Mouse (Mus musculus) liver, embryonic 14.5 days (tissue): ENCODE measurements around the gene Arl6. TPM values are rescaled to one million over a fixed set of nuclear protein-coding genes. Genes with fewer than 3 reads are reported as not detected.

Experiments
- ATAC-seq: fragments of 200-750 bp; cut with Nextera tagmentation; 2 replicates; pipeline ENCODE4 v1.8.0; 2017; ENCODE audit warnings: moderate number of reproducible peaks, mild to moderate bottlenecking, moderate library complexity; ENCODE audit not compliant: insufficient read depth
- DNase-seq, 3 experiments: peaks; one replicate each; pipeline ENCODE4 v3.0.0-alpha.2; 2012 to 2013; ENCODE audit warnings: low read depth in 3 of 3, low spot score in 3 of 3
- H3K27ac ChIP-seq: fragments of 300-500 bp; sonication (generic); 2 replicates; pipeline ENCODE4 v1.5.1; 2014; ENCODE audit warnings: moderate library complexity, mild to moderate bottlenecking, control low read depth, inconsistent platforms
- H3K27me3 ChIP-seq: fragments of 300-500 bp; sonication (generic); 2 replicates; pipeline ENCODE4 v1.6.1; 2014; ENCODE audit warnings: mild to moderate bottlenecking, low read length, moderate library complexity; ENCODE audit not compliant: control insufficient read depth, insufficient read depth
- H3K36me3 ChIP-seq: fragments of 300-500 bp; sonication (generic); replicated peaks from 2 replicates; pipeline ENCODE4 v1.6.1; 2014; ENCODE audit warnings: low read depth; ENCODE audit not compliant: control insufficient read depth, insufficient read depth
- H3K4me1 ChIP-seq, 2 experiments: fragments of 200-500 bp in 1 of 2; fragments of 300-500 bp in 1 of 2; sonication (generic) in 1 of 2; replicated peaks; 2 replicates each; pipeline ENCODE4 v1.6.1; 2012 to 2014; ENCODE audit warnings: antibody characterized with exemption in 1 of 2, inconsistent platforms in 1 of 2, low read length in 1 of 2; ENCODE audit not compliant: control insufficient read depth in 2 of 2, insufficient read depth in 2 of 2
- H3K4me2 ChIP-seq: fragments of 300-500 bp; sonication (generic); 2 replicates; pipeline ENCODE4 v1.6.1; 2014; ENCODE audit warnings: low read depth, mild to moderate bottlenecking, control low read depth, moderate library complexity
- H3K4me3 ChIP-seq, 2 experiments: fragments of 200-500 bp in 1 of 2; fragments of 300-500 bp in 1 of 2; sonication (generic) in 1 of 2; 2 replicates each; pipeline ENCODE4 v1.5.1; 2012 to 2014; ENCODE audit warnings: low read depth in 2 of 2, low read length in 2 of 2, mild to moderate bottlenecking in 2 of 2, control low read depth in 1 of 2, inconsistent platforms in 1 of 2, moderate library complexity in 1 of 2; ENCODE audit not compliant: insufficient read depth in 1 of 2
- H3K9ac ChIP-seq: fragments of 300-500 bp; sonication (generic); replicated peaks from 2 replicates; pipeline ENCODE4 v1.6.1; 2014; ENCODE audit warnings: mild to moderate bottlenecking, control low read depth, moderate library complexity
- H3K9me3 ChIP-seq: fragments of 300-500 bp; sonication (generic); 2 replicates; pipeline ENCODE4 v1.6.1; 2016; ENCODE audit warnings: low read length, mixed read lengths; ENCODE audit not compliant: control insufficient read depth
- CTCF ChIP-seq: IDR thresholded peaks from 2 replicates; pipeline ENCODE4 v1.5.1; 2016; ENCODE audit warnings: antibody characterized with exemption, low read depth, control low read depth
- EP300 ChIP-seq: IDR thresholded peaks from 2 replicates; pipeline ENCODE4 v1.6.1; 2016; ENCODE audit warnings: antibody characterized with exemption, low read depth
- WGBS: fragments of 180-500 bp; shearing (Covaris S2); extraction: QIAGEN DNeasy Blood & Tissue Kit; methylation state at CpG from one replicate; pipeline ENCODE4 v1.1.7; 2014; ENCODE audit not compliant: insufficient replicate concordance; 5-methylcytosine and 5-hydroxymethylcytosine counted together
- polyA plus RNA-seq, 2 experiments: library from polyadenylated mRNA; depleted of rRNA in 1 of 2; stranded (reverse) in 1 of 2; unstranded in 1 of 2; fragments of >200 nt; fragmentation: Nextera tagmentation in 1 of 2; extraction: Ambion mirVana in 1 of 2; gene quantifications; 2 replicates each; pipeline versions ENCODE4 v1.2.1 to v1.2.3; 2012 to 2014

The Arl6 gene
- polyA plus RNA-seq, 2 experiments: 1.4 to 3.1 TPM

DNA sequence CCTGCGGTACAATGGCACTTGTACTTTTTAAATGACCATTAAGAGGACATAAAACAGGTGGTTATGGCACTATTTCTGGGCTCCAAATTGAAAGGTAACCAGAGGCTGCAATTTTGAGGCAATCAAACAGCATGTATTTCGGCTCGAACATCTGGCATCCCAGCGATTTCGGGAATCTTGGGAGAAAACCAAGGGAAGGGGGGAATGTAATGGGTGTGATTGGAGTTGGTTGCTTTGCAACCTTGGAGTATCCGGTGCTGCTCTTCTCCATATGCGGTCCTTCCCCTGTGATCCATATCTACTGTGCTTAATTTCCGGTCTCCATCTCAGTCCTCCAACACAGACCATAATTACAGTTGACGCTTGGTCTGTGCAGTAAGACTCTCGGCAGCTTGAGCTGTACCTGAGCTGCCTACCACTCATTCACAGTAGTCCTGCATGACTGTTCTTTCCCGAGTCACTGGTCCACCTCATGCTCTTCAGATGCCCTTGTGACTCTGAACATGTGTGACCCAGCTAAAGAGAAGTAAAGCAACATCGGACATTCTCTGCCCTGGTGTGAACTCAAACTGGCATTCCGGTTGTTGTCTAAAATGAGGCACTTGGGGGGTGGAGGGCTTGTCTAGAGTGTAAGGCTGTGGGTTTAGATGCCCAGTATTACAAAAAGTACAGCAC lies 50.7 kb downstream of the Arl6 start:
- DNase-seq: no peak
- TF ChIP-seq EP300 (no peak), CTCF (no peak)
- no peaks in the 10 kb centered on the region for H3K27me3 ChIP-seq
- no peak overlapping the region for H3K27ac ChIP-seq
- no peak overlapping the region for H3K9ac ChIP-seq
- no peaks in the 10 kb centered on the region for H3K9me3 ChIP-seq
- no peak for ATAC-seq
- H3K4me1 ChIP-seq: no peaks in the 10 kb centered on the region
- no peak overlapping the region for H3K4me3 ChIP-seq
- 71% methylated on average over 13 of the region's 13 CpGs for WGBS
- no peak overlapping the region for H3K4me2 ChIP-seq
- no peaks in the 10 kb centered on the region for H3K36me3 ChIP-seq

- H3K36me3 ChIP-seq: no peaks in the 10 kb centered on the region
- H3K9ac ChIP-seq: no peak overlapping the region
- H3K9me3 ChIP-seq: no peaks in the 10 kb centered on the region
- H3K4me3 ChIP-seq: no peak overlapping the region
- H3K4me2 ChIP-seq: no peak overlapping the region
- ATAC-seq (no peak), DNase-seq (no peak)
- no peaks in the 10 kb centered on the region for H3K27me3 ChIP-seq
- WGBS: 46% methylated on average over 10 of the region's 10 CpGs
- H3K4me1 ChIP-seq: no peaks in the 10 kb centered on the region
- no peak overlapping the region for H3K27ac ChIP-seq
- no peak for TF ChIP-seq EP300
- no peak for TF ChIP-seq CTCF
Observed at GRCm38 (mm10) chr16:59587816-59588215, 51.4 kb downstream of the Arl6 start.

- Histone ChIP-seq H3K9ac (no peak overlapping the region), H3K9me3 (no peaks in the 10 kb centered on the region), H3K4me2 (no peak overlapping the region), H3K4me3 (no peak overlapping the region), H3K27me3 (no peaks in the 10 kb centered on the region), H3K27ac (no peak overlapping the region), H3K36me3 (no peaks in the 10 kb centered on the region), H3K4me1 (no peaks in the 10 kb centered on the region)
- no peak for TF ChIP-seq EP300
- TF ChIP-seq CTCF: no peak
- DNase-seq (no peak), ATAC-seq (no peak)
- WGBS: 71% methylated on average over 8 of the region's 8 CpGs
Observed at GRCm38 (mm10) chr16:59586911-59587310, 52.3 kb downstream of the Arl6 start.

DNA sequence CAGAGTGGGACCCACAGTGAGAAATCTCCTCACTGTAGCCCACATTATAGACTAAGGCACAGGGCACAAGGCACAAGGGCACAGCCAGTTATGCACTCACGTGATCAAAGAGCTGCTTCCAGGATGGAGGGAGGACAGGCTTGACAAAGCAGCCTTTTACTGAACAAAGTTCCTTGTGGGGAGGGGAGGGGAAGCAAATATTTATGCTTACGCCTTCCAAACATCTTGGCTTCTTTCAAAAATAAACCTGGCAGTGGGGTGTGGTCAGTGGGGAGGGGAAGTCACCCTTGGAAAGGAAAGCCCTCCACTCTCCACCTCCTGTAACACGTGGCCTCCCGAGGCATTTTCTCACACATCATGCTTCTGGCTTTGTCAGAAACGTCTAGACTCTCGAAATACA lies 52.9 kb downstream of the Arl6 start:
- no peak overlapping the region for H3K27ac ChIP-seq
- ATAC-seq: no peak

GRCm38 (mm10) chr16:59585706-59586244 lies 53.4 kb downstream of the Arl6 start:
- DNase-seq (no peak), ATAC-seq (no peak)
- WGBS: 60% methylated on average over 4 of the region's 4 CpGs
- TF ChIP-seq CTCF (no peak), EP300 (no peak)
- Histone ChIP-seq H3K4me2 (no peak overlapping the region), H3K36me3 (no peaks in the 10 kb centered on the region), H3K4me3 (no peak overlapping the region), H3K9me3 (no peaks in the 10 kb centered on the region), H3K27me3 (no peaks in the 10 kb centered on the region), H3K9ac (no peak overlapping the region), H3K27ac (no peak overlapping the region), H3K4me1 (no peaks in the 10 kb centered on the region)

More for the DNA sequence above, 52.9 kb downstream of the Arl6 start:
- DNase-seq: no peak
- 31% methylated on average over 6 of the region's 6 CpGs for WGBS
- H3K9me3 ChIP-seq: no peaks in the 10 kb centered on the region
- TF ChIP-seq CTCF: no peak
- TF ChIP-seq EP300: no peak
- no peaks in the 10 kb centered on the region for H3K36me3 ChIP-seq
- H3K4me2 ChIP-seq: no peak overlapping the region
- H3K27me3 ChIP-seq: no peaks in the 10 kb centered on the region
- no peak overlapping the region for H3K9ac ChIP-seq
- no peak overlapping the region for H3K4me3 ChIP-seq
- no peaks in the 10 kb centered on the region for H3K4me1 ChIP-seq
